In genomic region chr7:66043552-66044459, GRCm38 (mm10) we compare ENCODE assay signal across 15 mouse cellular contexts. TPM values are rescaled to one million over a fixed set of nuclear protein-coding genes. Genes with fewer than 3 reads are reported as not detected.
DNase-seq lines count a peak whose midpoint lies in the region; ATAC-seq and TF ChIP-seq lines count a peak whose summit lies in the region.
"Had no signal": no experiment of that assay in that cellular context is flagged by ENCODE, and none has a peak within 500 bp of the region (broad histone marks: within the 10 kb centered on the region; RNA-seq: fewer than 3 reads in every experiment).

Gene Gm45213 (plus strand): TSS chr7:66043602.

- no peak within 1 kb of the TSS for H3K4me2 ChIP-seq in forebrain, embryonic 12.5 days
- no peak within 1 kb of the TSS for H3K4me2 ChIP-seq in hindbrain, embryonic 15.5 days
- no peak within 1 kb of the TSS for H3K4me2 ChIP-seq in intestine, embryonic 16.5 days (ENCODE audit: low read depth, low read length)
- H3K4me2 ChIP-seq: limb, embryonic 12.5 days had no signal

- no peak for DNase-seq in forebrain, embryonic 10.5 days (ENCODE audit: extremely low spot score, low spot score)
- DNase-seq in thymus, adult 2 months: peak; percentile 21
- no peak for DNase-seq in thymus, postnatal 0 days (ENCODE audit: low spot score)
- DNase-seq in frontal cortex, postnatal 25 days (ENCODE audit: low spot score in 2 of 2): no peak
- DNase-seq: heart, adult 18-20 months; lung, adult 18-20 months had no signal

- H3K4me1 ChIP-seq in forebrain, embryonic 12.5 days: peaks cover 21% of the 10 kb centered on the region
- peaks cover 61% of the 10 kb centered on the region for H3K4me1 ChIP-seq in forebrain, embryonic 10.5 days
- peaks cover 5% of the 10 kb centered on the region; the same call in 1 of the 2 replicates for H3K4me1 ChIP-seq in thymus, adult 2 months (replicated peaks; ENCODE audit: control insufficient read depth, insufficient read depth, low read length)
- H3K4me1 ChIP-seq in hindbrain, embryonic 15.5 days (replicated peaks): peaks cover 39% of the 10 kb centered on the region
- H3K4me1 ChIP-seq in intestine, embryonic 16.5 days (ENCODE audit: control insufficient read depth, insufficient read depth, low read length): no peaks in the 10 kb centered on the region

- H3K4me3 ChIP-seq in forebrain, embryonic 12.5 days (replicated peaks): no peak within 1 kb of the TSS
- no peak within 1 kb of the TSS for H3K4me3 ChIP-seq in forebrain, embryonic 10.5 days
- H3K4me3 ChIP-seq in thymus, adult 2 months (ENCODE audit: control insufficient read depth, insufficient read depth, low read length): no peak within 1 kb of the TSS
- no peak within 1 kb of the TSS for H3K4me3 ChIP-seq in hindbrain, embryonic 15.5 days
- H3K4me3 ChIP-seq in intestine, embryonic 16.5 days (ENCODE audit: low read length): no peak within 1 kb of the TSS
- H3K4me3 ChIP-seq: limb, embryonic 12.5 days had no signal

- no peaks in the 10 kb centered on the region for H3K9me3 ChIP-seq in forebrain, embryonic 12.5 days
- no peaks in the 10 kb centered on the region for H3K9me3 ChIP-seq in forebrain, embryonic 10.5 days
- no peaks in the 10 kb centered on the region for H3K9me3 ChIP-seq in hindbrain, embryonic 15.5 days
- no peaks in the 10 kb centered on the region for H3K9me3 ChIP-seq in intestine, embryonic 16.5 days (ENCODE audit: control insufficient read depth, low read length)
- H3K9me3 ChIP-seq: limb, embryonic 12.5 days had no signal

- ATAC-seq in forebrain, embryonic 12.5 days (ENCODE audit: low FRiP score): no peak
- ATAC-seq in hindbrain, embryonic 15.5 days (ENCODE audit: low FRiP score, low read depth): peak; percentile 65
- ATAC-seq in intestine, embryonic 16.5 days: no peak
- ATAC-seq in erythroblast, adult 5-6 weeks (replicated peaks; ENCODE audit: low FRiP score, poor library complexity, severe bottlenecking): no peak

- peak within 1 kb of the TSS; percentile 13; the same call in 1 of the 2 replicates for H3K27ac ChIP-seq in forebrain, embryonic 12.5 days
- no peak within 1 kb of the TSS; the same call in 1 of the 2 replicates for H3K27ac ChIP-seq in forebrain, embryonic 10.5 days
- no peak within 1 kb of the TSS for H3K27ac ChIP-seq in thymus, adult 2 months (ENCODE audit: control insufficient read depth, insufficient read depth, low read length)
- H3K27ac ChIP-seq in hindbrain, embryonic 15.5 days (replicated peaks): no peak within 1 kb of the TSS
- no peak within 1 kb of the TSS for H3K27ac ChIP-seq in intestine, embryonic 16.5 days (ENCODE audit: low read length)
- H3K27ac ChIP-seq: limb, embryonic 12.5 days; stomach, postnatal 0 days had no signal

- no peak for TF ChIP-seq CTCF in thymus, adult 2 months (IDR thresholded peaks at IDR 0.05; ENCODE audit: borderline replicate concordance, control insufficient read depth, extremely low read depth, insufficient read depth, low read length, poor library complexity)

- no peaks in the 10 kb centered on the region for H3K36me3 ChIP-seq in forebrain, embryonic 12.5 days (replicated peaks)
- no peaks in the 10 kb centered on the region for H3K36me3 ChIP-seq in forebrain, embryonic 10.5 days (replicated peaks)
- no peaks in the 10 kb centered on the region for H3K36me3 ChIP-seq in thymus, adult 2 months (ENCODE audit: control insufficient read depth, insufficient read depth, low read length)
- no peaks in the 10 kb centered on the region for H3K36me3 ChIP-seq in hindbrain, embryonic 15.5 days
- H3K36me3 ChIP-seq in intestine, embryonic 16.5 days (ENCODE audit: control insufficient read depth, insufficient read depth, low read length): no peaks in the 10 kb centered on the region
- H3K36me3 ChIP-seq: limb, embryonic 12.5 days had no signal

- no peak for TF ChIP-seq POLR2A in thymus, adult 2 months (IDR thresholded peaks at IDR 0.05; ENCODE audit: control insufficient read depth, extremely low read depth, insufficient read depth, low read length, poor library complexity)

- no peak within 1 kb of the TSS for H3K9ac ChIP-seq in forebrain, embryonic 12.5 days
- H3K9ac ChIP-seq in hindbrain, embryonic 15.5 days: no peak within 1 kb of the TSS
- H3K9ac ChIP-seq in intestine, embryonic 16.5 days (ENCODE audit: low read depth, low read length): no peak within 1 kb of the TSS
- H3K9ac ChIP-seq: limb, embryonic 12.5 days had no signal

- 82% methylated on average over 10 of the region's 10 CpGs for WGBS in forebrain, embryonic 12.5 days
- WGBS in forebrain, embryonic 10.5 days: 88% methylated on average over 10 of the region's 10 CpGs
- WGBS in thymus, adult 2 months: 17% methylated on average over 10 of the region's 10 CpGs
- 59% methylated on average over 10 of the region's 10 CpGs for WGBS in hindbrain, embryonic 15.5 days
- 69% methylated on average over 10 of the region's 10 CpGs for WGBS in intestine, embryonic 16.5 days

- 0 out of 2 replicates have a peak, but pooled peaks cover 11% of the 10 kb centered on the region for H3K27me3 ChIP-seq in forebrain, embryonic 12.5 days
- peaks cover 11% of the 10 kb centered on the region for H3K27me3 ChIP-seq in forebrain, embryonic 10.5 days (ENCODE audit: poor library complexity, severe bottlenecking)
- no peaks in the 10 kb centered on the region for H3K27me3 ChIP-seq in thymus, adult 2 months (ENCODE audit: control insufficient read depth, insufficient read depth, low read length)
- no peaks in the 10 kb centered on the region for H3K27me3 ChIP-seq in hindbrain, embryonic 15.5 days
- no peaks in the 10 kb centered on the region for H3K27me3 ChIP-seq in intestine, embryonic 16.5 days (replicated peaks; ENCODE audit: control insufficient read depth, insufficient read depth, low read length)

RNA-seq across cellular contexts. Expression of gene Gm45213, which starts in this region (rescaled TPM):
- polyA plus RNA-seq in forebrain, embryonic 12.5 days (2016; fragmentation: Nextera tagmentation; extraction: Ambion mirVana): not detected in 2 replicates
- not detected in 2 replicates for polyA plus RNA-seq in forebrain, embryonic 10.5 days (2016; fragmentation: Nextera tagmentation; extraction: Ambion mirVana)
- not detected in 2 replicates for polyA plus RNA-seq in thymus, adult 2 months (2012; rRNA removed)
- not detected in 2 replicates for polyA plus RNA-seq in thymus, postnatal 0 days (2015; fragmentation: Nextera tagmentation; extraction: Ambion mirVana)
- polyA plus RNA-seq in hindbrain, embryonic 15.5 days (2015; fragmentation: Nextera tagmentation; extraction: Ambion mirVana): not detected in 2 replicates
- polyA plus RNA-seq in intestine, embryonic 16.5 days (2015; fragmentation: Nextera tagmentation; extraction: Ambion mirVana): not detected in 2 replicates
- not detected in 2 replicates for total RNA-seq in erythroblast, adult 5-6 weeks (2015; ENCODE audit: low replicate concordance)
- not detected in 2 replicates for total RNA-seq in erythroblast, adult 5-6 weeks (2017; ENCODE audit: low replicate concordance)
- total RNA-seq: heart, adult 18-20 months; heart, postnatal 25 days; layer of hippocampus, postnatal 10 days had no signal
- polyA plus RNA-seq: kidney, embryonic 14.5 days; limb, embryonic 12.5 days; stomach, postnatal 0 days had no signal

Comparison
In these comparisons a context has a peak if more than half of its experiments do, and no peak if none do; other contexts are left out.
1. Peak in DNase-seq in thymus, adult 2 months; RNA of the gene not detected or under 1 TPM.
2. Peak in ATAC-seq in hindbrain, embryonic 15.5 days; RNA of the gene not detected or under 1 TPM.